Mouse (Mus musculus) testis, postnatal 14 days (tissue): Measurements from ENCODE around the gene Nr6a1.
A peak's percentile ranks its signal among the peaks of the same experiment; 100 is the strongest.

Experiments used
- DNase-seq: peaks from one replicate; pipeline ENCODE4 v3.0.0; 2021; ENCODE audit warnings: low spot score

Gene Nr6a1

DNA sequence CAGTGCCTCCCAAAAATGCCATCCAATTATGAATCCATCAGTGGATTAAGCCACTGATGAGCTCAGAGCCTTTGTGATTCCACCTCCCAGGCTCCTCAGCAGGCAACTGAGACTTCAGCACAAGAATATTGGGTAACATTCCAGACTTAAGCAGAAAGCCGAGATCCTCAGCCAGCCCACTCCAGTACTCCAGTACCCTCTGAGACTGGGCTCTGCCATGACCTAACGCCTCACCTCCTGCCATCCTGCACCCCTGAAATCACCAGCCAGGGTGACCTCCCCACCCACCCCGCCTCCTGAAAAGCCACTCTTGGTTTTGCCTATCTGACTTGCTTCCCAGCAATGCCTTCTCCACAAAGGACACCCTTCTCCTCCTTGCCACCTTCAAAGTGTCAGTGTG, 9.9 kb upstream of the Nr6a1 start:
- no peak for DNase-seq

DNA sequence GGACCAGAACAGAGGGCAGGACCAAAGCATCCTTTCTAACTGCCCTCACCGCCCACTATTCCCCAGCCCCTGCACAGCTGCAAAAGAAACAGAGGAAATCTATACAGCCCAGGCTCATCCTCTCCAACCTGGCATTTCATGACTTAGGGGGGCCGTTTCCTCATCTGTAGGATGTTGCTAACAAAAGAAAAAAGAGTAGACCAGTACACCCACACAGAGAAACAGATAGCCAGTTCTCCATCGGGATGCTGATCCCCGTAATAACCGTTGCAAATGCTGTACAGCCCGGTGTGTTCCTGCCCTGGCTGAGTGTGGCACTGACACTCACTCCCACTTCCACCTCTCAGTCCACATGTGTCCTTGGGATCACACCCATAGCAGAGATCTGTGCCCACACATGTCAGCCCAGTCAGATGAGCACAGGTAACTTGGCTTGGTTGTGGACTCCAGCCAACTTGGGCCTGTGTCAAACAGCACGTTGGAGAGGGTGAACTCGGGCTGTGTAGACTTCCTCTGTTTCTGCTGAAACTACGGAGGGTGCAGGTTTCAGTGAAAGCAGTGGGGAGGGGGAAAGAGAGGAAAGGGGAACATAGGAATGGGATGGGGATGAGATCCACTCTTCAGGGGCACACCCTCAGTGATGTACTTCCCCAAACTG, 9.4 kb upstream of the Nr6a1 start:
- DNase-seq = no peak

DNA sequence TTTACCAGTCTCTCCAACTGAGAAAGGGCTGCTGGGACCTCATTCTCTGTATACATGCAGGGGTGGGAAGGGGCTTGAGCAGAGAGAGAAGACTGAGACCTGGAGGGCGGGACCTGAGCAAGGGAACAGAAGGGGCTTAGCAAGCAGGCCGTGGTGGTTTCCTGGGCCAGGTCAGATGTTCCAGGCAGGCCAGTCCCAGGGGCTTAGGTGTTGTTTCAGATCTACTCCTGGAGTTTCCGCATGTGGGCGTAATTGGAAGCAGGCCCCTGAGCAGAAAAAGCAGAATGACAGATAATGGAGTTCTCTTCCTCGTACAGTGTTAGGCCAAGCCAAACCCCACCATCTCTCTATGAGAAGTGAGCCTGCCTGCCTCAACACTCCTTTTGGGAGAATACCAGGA, 7.4 kb upstream of the Nr6a1 start:
- no peak for DNase-seq

DNA sequence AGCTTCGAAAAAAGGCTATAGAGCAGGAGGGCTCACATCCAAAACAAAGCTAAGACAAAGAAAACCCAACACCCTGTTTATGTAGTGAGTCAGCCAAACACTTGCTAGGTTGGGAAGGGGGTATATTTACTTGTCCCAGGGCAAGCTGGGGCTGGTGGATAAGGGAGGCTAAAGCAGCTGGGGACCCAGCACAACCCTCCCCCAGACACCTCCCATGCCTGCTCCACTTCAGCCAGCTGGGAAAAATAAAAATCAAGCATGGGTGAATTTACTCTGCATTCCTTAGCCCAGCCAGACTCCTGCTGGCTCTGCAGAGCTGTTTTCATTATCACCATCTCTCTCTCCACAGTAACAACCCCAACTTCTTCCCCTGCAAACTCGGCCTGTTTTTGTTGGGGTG, 6.4 kb upstream of the Nr6a1 start:
- DNase-seq = no peak

DNA sequence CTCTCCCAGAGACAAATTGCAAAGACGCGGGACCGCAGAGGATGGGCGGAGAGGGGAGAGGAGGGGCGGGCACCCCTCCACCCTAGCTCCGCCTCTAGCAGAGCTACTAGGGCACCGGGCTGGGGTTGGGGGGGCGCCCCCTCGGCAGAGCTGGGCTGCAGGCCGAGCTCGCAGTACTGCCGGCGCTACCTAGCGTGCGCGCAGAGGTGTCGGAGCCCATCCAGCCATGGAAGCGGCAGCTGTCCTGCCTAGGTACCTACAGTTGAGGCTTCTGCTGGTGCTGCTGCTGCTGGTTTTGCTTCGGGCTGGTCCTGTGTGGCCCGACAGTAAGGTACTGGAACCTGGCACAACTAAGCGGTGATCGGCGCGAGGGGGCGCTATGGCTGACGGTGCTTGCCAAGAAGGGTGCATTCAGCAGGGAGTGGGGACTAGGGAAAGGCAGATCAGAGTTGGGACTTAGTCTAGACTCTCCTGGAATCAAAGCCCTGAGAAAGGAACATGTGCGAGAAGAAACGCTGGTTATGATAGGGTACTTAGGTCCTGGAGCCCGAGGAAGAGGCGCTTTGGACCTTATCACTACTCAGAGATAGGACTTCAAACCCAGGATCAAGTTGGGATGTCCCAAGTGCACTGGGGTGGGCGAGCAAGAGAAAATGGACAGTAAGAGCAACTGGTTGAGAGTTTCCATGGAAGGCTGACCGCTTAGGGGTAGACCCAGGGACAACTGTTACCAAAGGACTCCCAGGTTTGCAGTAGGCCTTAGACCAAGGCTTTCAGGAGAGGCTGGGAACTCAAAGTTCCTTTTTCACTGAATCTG, 4.6 kb upstream of the Nr6a1 start, which contains the start of gene Olfml2a:
Gene Olfml2a (plus strand): TSS at position 128 of the 817 bp plus-strand sequence.
- peak; percentile 58 for DNase-seq

DNA sequence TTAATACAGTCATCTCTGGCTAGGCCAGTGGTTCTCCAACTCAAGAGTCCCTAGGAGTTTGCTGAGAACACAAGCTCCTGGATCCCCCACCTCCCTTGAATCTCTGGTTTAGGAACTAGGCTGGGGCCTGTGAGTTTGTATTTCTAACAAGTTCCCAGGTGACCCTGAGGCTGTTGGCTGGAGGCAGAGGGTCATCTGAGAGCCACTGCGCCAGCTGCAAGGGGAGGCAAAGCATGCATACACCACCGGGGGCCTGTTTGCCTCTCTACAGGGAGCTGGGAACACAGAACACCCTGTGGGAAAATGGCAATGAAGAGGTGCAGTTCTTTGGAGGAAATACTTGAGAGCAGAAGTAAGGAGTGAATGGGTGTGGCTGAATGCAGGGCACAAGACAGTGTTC, 2.8 kb upstream of the Nr6a1 start:
- no peak for DNase-seq

DNA sequence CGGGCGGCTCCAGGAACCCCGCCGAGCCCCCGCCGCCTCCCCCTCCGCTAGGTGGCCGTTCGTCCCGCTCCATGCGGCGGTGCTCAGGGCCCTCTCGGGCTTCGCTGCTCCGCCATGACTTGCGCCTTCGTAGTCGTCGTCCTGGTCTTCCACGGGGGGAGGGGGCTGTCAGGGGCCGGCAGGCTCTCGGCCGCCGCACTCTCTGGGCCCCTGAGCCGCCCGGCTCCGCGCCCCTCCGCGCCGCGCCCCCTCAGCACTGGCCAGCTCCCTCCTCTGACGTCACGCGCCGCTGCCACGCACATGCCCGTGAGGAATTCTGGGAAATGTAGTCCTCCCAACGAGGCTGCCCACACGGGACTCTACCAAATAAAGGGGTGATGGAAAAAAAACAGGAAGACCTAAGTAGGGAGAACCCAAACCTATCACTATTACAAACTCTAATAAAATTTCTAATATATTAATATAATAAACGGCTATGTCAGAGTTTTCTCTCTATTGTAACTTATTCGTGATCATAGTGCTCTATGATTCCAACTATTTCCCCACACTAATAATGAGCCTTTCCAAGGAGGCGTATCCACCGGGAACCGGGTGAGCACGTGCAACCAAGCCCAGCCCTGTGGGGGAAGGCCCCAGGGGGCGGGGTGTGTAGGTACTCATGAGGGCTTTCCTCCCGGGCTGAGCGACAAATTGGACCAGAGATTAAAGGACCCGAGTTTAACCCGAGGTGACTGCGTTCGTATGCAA, 1.2 kb downstream of the Nr6a1 start:
- DNase-seq = peak; percentile 95

DNA sequence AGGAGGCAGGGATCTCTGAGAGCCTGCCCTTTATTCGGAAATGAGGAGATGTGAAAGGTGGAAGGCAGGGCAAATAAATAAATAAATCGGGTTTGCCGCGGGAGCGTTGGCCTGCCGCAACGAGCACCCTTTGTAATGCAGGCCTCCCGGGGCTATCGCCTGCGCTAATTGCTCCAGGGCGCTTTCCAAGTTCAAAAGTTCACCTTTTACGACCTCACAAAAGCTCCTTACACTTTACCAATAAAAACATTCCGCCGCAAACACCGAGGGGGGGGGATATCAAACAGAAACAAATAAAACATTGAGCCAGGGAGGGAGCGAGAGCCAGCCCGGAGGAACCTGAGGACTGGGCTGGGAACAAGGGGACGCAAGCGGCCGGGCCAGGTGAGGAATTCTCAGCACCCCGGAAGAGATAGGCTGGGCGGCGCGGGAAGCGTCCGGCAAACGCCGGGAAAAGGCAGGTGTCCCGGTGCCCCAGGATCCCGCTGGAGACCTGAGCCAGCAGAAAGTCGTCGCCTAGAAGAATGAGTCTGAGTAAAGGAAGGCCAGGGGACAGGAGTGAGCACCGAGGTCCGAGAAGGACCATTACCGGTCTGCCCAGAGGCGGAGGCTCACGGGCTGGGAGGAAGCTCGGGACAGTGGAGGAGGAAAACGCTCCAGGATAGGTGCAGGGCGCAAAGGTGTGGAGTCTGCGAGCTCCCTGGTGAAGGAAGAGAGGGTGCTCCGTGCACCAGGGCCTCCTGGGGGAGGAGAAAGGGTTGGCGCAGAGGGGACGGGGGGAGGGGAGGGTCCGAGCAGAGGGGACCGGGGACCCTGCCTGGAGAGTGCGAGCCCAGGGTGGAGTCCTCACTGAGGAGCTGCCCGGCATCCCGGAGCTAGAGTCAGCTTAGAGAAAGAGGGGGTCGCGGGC, 2.1 kb downstream of the Nr6a1 start:
- peak; percentile 66 for DNase-seq

DNA sequence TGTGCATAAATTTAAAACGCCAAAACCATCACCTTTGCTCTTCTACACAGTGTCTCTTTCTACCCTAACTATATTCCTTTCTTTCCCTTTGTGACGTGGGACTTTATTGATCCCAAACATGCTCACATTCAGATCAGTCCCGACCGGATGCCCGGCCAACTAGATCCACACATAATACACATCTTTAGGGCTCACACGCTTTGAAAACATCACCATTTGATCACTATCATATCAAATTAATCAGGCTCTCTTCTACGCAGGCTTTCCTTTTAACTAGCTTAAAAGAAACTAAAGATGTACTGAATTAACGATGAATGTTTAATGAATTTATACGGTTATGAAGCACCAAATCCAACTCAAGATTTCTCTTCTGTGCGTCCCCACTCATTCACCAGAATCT, 2.9 kb downstream of the Nr6a1 start:
- DNase-seq = no peak

DNA sequence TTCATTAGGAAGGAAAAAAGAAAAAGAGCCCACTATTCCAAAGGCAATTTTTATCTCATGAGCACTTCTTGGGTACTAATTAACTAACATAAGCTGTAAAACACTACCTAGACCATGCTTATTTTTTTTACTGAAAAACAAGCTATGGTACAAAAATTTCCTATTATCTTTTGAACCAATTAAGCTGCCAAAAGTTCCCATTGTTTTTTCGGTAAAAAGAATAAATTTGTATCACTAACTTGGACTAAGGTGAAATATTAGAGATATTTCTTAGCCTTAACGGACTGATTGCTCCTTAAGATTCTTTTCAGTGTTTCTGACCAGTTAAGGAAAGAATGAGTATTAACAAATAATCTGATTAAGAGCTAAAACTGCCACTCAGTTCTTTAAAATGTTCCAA, 3.6 kb downstream of the Nr6a1 start:
- no peak for DNase-seq

DNA sequence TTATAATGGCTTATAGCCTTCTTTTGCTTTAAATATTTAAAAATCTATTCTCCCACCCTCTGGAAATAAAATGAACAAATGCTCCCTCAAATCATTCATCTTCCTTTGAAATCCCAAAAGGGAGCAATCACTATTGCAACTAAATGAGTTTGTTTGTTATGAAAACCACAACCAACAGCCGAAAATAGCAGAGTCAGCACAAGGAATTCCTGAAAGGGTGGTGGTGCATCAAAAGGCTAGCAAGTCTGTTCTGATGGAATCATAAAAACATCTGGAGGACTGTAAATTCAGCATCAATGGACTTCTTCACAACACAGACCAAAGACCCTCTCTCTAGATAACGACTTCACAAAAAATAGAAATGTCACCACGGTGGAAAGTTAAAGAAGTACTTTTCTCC, 4.0 kb downstream of the Nr6a1 start:
- DNase-seq = no peak

DNA sequence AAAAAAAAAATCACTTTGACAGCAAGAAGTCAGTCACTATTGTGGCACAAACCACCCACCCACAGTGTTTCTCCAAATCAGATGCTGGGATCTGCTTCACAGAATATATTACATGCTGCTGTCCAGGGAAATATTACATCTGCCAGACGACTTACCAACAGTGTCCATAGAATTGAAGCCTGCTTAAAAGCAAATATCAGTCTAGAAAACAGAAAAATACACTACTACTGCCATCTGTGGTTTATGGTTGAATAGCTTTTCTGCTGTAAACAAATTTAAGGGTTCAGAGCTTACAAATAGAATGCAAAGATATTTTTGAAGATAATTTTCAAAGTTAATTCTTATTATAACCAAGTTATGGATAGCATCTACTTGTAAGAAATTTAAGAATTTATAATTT, 6.1 kb downstream of the Nr6a1 start:
- no peak for DNase-seq

DNA sequence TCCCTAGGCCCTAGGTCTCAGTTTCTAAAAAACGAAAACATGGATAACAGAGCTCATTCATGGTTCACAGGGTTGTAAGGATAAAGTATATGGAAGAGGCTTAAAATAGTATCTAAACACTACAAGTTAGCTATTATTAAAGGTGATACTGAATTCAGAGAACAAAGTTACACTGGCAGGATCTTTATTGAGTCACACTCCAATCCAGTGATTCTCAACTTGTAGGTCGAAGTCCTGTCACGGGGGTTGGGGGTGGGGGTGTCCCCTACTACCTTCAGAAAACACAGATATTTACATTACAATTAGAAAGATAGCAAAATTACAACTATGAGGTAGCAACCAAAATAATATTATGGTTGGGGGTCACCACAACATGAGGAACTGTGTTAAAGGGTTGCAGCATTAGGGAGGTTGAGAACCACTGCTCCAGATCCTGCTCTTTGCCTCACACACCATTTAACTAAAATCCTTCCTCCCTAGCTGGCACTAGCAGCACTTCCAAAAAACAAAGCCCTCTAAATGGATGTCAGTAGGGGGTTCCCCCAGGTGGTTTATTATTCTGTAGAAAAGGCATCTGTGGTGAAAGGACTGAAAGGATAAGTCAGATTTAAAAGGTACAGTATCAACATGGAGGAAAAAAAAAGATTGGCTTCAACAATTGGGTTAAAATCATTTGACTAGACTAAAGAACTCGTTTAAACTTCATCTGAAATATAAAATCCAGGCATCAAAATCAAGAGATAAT, 10.4 kb downstream of the Nr6a1 start:
- no peak for DNase-seq

DNA sequence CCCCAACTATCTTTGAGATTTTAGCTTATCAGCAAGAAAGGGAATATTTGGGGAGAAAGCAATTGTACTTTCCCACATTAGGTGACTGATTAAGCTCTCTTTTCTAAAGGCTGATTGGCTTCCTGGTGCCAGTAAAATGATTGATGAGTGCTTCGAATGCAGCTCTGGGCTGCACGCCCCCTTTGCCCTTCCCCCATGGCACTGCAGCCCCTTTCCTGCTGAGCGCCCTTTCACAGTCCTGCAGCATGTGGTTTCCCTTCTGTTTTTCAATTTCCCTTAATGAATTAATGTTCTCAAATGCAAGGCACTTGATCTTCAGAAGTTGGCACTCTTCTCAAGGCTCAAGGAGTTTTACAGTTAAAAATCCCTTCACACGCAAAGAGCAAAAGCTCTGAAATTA, 12.5 kb downstream of the Nr6a1 start:
- no peak for DNase-seq

DNA sequence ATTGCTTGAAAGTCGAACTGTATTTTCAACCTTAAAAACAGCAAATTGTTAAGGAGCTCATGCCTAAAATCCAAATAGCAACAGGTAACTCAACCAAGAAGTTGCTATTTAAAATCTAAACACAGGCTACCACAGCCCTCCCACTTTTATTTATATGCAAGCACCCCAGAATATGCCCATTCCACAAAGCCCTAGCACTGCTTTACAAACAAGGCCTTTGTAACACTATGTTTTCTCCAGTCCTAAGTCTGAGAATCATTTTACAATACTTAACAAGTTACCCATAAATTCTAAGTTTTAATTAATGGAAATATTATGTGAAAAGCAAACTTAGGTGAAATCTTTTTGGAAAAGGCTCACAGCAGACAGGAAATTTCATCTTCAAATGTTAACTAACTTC, 13.0 kb downstream of the Nr6a1 start:
- DNase-seq = no peak

DNA sequence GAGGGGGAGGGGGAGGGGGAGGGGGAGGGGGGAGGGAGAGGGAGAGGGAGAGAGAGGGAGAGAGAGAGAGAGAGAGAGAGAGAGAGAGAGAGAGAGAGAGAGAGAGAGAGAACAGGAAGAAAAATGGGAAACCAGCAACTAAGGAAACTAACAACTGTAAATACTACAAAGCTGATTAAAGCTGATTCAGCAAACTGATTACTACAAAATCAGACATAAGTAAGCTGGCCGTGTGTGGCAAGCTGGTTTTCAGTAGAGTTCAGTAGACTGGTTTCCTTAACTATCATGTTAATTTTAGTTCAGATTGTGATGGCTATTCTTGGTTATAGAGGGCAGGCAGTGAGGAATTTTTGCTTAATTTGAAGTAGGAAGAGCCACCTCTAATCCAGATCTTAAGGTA, 18.9 kb downstream of the Nr6a1 start:
- no peak for DNase-seq

DNA sequence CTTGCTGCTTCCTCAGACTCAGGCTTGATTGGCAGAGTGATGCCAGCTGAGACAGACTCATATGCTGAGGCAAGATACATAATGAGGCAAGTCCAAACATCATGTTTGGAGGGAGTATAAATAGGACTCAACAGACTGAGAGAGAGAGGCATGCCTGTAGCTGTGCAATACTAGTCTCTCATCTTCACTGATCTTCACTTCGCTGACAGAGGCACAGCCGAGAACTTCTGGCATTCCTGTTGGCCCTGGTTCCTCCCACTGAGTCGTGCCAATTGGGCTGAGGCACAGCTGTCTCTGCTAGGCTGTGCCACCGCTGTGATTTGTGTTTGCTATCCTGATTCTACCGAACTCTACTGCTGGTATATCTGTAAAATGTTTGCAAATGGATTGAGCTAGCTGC, 21.4 kb downstream of the Nr6a1 start:
- DNase-seq = no peak

DNA sequence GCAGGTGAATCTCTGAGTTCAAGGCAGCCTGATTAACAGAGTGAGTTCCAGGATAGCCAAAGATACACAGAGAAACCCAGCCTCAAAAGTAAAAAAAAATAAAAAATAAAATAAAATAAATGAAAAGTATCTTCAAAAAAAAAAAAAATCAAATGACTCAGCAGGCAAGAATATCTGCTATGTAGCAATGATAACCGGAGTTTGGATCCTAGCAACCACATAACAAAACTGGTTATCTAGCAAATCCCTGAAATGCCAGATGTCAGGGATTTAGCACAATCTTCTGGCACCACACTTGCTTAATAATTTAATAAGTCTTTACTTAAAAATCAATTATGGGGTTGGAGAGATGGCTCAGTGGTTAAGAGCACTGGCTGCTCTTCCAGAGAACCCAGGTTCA, 23.2 kb downstream of the Nr6a1 start:
- DNase-seq = no peak

DNA sequence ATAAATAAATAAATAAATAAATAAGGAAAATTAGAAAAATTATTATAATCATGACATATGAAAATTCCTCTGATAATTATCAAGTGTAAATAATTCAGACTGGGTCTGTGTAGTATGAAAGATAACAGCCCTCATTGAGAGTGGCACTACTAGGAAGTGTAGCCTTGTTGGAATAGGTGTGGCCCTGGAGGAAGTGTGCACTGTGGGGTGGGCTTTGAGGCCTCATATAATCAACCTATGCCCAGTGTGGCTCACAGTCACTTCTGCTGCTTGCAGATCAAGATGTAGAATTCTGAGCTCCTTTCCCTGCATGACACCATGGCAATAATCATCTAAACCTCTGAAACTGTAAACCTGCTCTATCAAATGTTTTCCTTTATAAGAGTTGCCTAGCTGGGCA, 24.6 kb downstream of the Nr6a1 start:
- DNase-seq = no peak

DNA sequence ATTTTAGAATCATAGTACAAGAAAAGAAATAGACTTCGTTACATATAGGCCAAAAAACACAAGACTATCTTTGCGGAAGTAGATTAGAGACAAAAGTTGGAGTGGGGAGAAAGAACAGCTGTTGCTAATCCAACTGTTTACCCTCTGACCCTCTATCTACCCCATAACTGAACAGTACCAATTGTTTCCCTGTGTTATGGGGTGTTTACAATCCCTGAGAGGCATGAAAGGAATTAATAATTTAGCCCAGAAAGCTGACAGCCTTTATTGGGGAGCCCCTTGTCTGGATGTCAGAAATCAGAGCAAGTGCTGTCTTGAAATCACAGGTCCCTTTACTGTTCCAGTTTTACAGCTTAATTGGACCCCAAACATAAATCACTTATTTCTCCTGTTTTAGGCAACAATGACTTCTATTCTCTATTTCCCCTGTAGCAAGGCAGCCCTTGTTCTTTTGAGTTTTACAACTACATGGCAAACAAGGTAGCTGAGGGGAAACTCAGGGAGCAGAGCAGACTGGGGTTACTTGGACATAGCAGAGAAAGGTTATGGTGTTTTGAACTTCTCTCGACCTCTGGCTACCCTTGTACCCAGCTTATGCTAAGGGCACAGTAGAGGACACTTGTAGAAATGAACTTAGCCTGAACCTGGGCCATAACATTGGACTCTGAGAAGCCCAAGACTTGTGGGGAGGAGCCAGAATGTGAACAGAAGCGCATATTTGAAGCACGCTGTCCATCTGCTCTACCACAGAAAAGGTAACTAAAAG, 46.4 kb downstream of the Nr6a1 start:
- no peak for DNase-seq
